Mouse (Mus musculus): ENCODE results near the gene Tnfrsf14. TPM values are rescaled to one million over a fixed set of nuclear protein-coding genes. Genes with fewer than 3 reads are reported as not detected.

Gene Tnfrsf14
- total RNA-seq, 2 experiments from 2014 or later, result 1.3 to 1.9 TPM

DNA sequence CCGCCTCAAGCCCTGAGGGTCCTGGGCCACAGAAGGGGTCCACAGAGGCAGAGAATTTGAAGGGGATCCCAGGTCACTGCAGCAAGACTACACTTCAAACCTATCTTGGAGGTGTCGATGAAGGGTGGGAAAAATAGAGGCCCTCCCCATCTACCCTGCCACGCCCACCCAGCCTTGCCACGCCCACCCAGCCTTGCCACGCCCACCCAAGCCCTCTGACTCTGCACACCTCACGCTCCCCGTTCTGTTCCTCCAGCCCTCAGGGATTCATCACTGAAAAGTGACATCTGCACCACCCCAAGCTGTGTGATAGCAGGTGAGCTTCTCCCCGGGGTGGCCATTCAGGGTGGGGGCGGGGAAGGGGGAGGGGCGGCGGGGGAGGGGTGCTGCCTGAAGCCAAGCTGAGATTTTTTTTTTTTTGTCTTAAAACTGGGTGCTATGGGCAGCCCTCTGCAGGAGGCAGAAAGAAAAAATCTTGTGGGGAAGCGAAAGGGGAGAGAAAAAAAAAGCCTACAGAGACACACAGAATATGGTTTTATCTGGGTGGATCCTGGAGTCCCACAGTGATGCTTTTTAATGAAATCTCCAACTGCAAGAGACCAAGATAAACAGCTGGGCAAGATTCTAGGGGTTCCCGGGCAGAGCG, 46.2 kb downstream of the Tnfrsf14 start:
- DNase-seq (ENCODE audit: low spot score), result no peak

DNA sequence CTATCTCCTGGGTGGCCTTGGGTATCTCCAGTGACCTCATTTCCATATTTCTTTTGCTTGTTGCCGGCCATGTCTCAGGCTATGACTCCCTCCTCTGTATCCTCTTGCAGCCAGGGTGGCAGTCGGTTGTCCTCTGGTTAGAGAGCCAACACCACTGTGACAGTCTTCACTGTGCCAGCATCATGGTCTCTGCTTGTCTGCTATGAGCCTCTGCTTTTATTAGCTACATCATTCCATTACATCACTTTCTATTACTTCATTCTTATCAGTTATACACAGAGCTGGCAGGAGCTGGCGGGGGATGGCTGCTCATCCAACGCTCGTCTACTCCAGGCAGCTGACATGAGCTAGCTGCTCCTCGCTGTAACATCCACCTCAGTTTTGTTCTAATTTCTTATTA, 47.6 kb downstream of the Tnfrsf14 start:
- DNase-seq (ENCODE audit: low spot score), result no peak

DNA sequence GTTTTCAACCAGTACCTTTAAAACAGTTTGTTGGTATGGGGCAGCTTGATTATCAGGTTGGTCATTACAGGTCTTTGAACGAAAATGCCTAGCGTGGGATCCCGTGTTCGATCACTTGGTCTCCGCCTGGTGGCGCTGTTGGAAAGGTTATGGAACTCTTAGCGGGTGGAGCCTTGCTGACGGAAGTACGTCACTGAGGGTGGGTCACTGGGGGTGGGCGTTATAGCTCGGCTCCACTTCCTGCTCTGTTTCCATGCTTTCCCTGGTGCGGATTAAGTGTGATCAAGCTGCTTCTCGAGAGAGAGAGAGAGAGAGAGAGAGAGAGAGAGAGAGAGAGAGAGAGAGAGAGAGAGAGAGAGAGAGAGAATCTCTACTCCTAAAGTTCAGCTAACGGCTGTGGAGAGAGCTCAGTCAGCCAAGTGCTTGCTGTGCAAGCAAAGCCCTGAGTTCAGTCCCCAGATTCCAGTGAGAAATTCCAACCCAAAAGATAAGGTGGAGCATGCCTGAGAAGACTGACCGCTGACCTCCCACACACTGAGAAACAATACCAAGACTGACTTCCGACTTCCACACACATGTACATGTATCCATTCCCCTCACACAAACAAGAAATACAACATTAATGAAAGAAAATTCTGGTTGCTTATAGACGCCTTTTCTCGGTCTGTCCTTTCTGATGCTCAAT, 50.4 kb downstream of the Tnfrsf14 start:
- DNase-seq (ENCODE audit: low spot score), result peak; percentile 94

DNA sequence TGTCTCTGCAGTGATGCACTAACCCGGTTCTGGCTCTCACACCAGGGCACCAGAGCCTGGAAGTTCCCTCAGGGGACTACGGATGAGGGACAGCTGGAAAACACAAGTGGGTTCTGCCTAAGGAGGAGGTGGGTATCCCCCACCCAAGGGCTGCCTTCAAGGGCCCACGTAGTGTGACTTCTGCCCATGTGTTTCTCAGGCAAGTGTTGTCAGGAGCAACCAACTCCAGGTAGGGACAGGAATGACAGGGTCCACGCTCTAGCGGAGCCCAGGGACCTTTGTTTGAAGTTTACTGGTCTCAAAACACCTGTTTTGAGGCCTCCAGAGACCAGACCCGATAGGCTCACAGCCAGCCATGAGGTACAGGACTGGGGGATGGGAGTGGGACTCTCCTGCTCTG, 55.2 kb downstream of the Tnfrsf14 start:
- DNase-seq (ENCODE audit: low spot score), result no peak

Other genes starting within 250 kb of the Tnfrsf14 start
- gene Ttc34, start 91.1 kb downstream of the Tnfrsf14 start, total RNA-seq (2021), result under 1 TPM in 1 of 2 experiments, not detected in 1; 0.14 TPM
- gene Mmel1, start 59.0 kb downstream of the Tnfrsf14 start, total RNA-seq (2021), result not detected
- gene Fam213b, start 29.4 kb downstream of the Tnfrsf14 start, total RNA-seq (2021), result 10 to 100 TPM; 69.5 to 73.0 TPM
- not detected for gene Hes5, start 32.4 kb upstream of the Tnfrsf14 start, total RNA-seq (2021)
- 10 to 100 TPM; 31.9 to 35.6 TPM for gene Pank4, start 35.6 kb upstream of the Tnfrsf14 start, total RNA-seq (2021)
- gene Plch2, start 128.2 kb upstream of the Tnfrsf14 start, total RNA-seq (2021), result under 1 TPM; 0.09 TPM
- 10 to 100 TPM; 11.2 to 12.6 TPM for gene Pex10, start 138.5 kb upstream of the Tnfrsf14 start, total RNA-seq (2021)
- gene Rer1, start 157.8 kb upstream of the Tnfrsf14 start, total RNA-seq (2021), result 10 to 100 TPM; 53.0 to 58.0 TPM
- gene Morn1, start 158.0 kb upstream of the Tnfrsf14 start, total RNA-seq (2021), result 1 to 10 TPM in 1 of 2 experiments, under 1 TPM in 1; 1.00 to 1.9 TPM